Mouse (Mus musculus) Patski (cell line): ENCODE measurements around the gene Ube2d3. TPM values are rescaled to one million over a fixed set of nuclear protein-coding genes. Genes with fewer than 3 reads are reported as not detected.

Experiments
- ATAC-seq: fragments of 100-300 bp; one replicate; pipeline ENCODE4 v1.8.0; 2021
- CTCF ChIA-PET: fragments of 350-600 bp; sonication (Branson Sonifier 250); formaldehyde crosslinking; loops from one replicate; lab custom pipeline; 2022; ENCODE audit warnings: inconsistent platforms; lab: Charles Lee
- POLR2A ChIA-PET: fragments of 350-600 bp; sonication (Branson Sonifier 250); formaldehyde crosslinking; loops from one replicate; lab custom pipeline; 2022; ENCODE audit warnings: antibody characterized with exemption, inconsistent platforms; lab: Charles Lee
- DNase-seq: peaks from one replicate; pipeline ENCODE4 v3.0.0-alpha.2; 2011; ENCODE audit warnings: low read depth, low spot score
- H3K27me3 ChIP-seq: fragments of 371-371 bp; one replicate; pipeline ENCODE4 v1.5.1; 2021
- CTCF ChIP-seq: fragments of 100-300 bp; IDR thresholded peaks from one replicate; pipeline ENCODE4 v1.5.1; 2021
- in situ Hi-C: fragments of 300-500 bp; cut with MboI; formaldehyde crosslinking; loops from 3 replicates; pipeline ENCODE4 v1.11.1; 2018; ENCODE audit warnings: low pct_unique_long_range_greater_than_20kb, mixed read lengths
- polyA plus RNA-seq: library from polyadenylated mRNA; unstranded; gene quantifications from one replicate; pipeline ENCODE4 v1.2.3, GENCODE M21; 2021

The Ube2d3 gene
- polyA plus RNA-seq: 431 TPM

- DNase-seq (peak; percentile 99), ATAC-seq (peak; percentile 87)
- TF ChIP-seq CTCF: no peak
- in situ Hi-C loops: no loop called here
- ChIA-PET CTCF (interaction anchor here (1.6 to 4.0 kb wide), 3 partner anchors 12 to 34 kb away, joined by 5 to 13 read pairs (median 5); partner anchors contain the start of gene Cisd2), POLR2A (interaction anchor here (0.7 to 3.5 kb wide), 6 partner anchors 11 to 254 kb away, joined by 3 to 31 read pairs (median 4); partner anchors contain the start of genes Cisd2 and Nfkb1)
- no peaks in the 10 kb centered on the region for H3K27me3 ChIP-seq
Measured at GRCm38 (mm10) chr3:135437758-135438495, at the start of gene Ube2d3. Ube2d3 (plus strand) TSS chr3:135438149.

DNA sequence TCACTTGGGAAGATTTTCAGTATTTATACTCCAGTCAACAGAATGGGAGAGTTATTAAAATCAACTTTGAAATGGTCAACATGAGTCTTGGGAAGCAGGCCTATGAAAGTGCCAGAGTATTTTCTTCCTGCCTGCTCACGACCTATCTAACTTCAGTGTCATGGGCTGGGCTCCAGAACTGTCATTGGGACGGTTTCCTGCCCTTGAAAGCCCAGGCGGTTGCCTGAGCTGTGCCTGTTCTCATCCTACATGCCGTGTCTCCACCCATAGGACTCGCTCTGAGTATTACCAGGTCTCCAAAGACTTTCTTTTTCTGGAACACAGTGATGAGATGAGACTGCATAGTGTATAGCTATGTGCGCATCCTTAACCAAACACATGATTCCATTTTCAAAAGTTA lies 44.8 kb upstream of the Ube2d3 start:
- in situ Hi-C loops: no loop called here
- TF ChIP-seq CTCF: no peak
- DNase-seq: no peak

GRCm38 (mm10) chr3:135395085-135395484 lies 42.9 kb upstream of the Ube2d3 start:
- DNase-seq (no peak), ATAC-seq (no peak)
- in situ Hi-C loops: loop anchor here (5.0 kb wide), 1 partner anchor 113 kb away; the partner anchor contains the start of gene Bdh2
- POLR2A ChIA-PET: no interaction called here
- no peak for TF ChIP-seq CTCF
- CTCF ChIA-PET: interaction anchor here (1.6 kb wide), 1 partner anchor 15 kb away, joined by 4 read pairs; no protein-coding TSS in a partner anchor
- H3K27me3 ChIP-seq: no peaks in the 10 kb centered on the region

More for the DNA sequence above, 44.8 kb upstream of the Ube2d3 start:
- CTCF ChIA-PET: interaction anchor here (1.2 to 1.3 kb wide), 2 partner anchors 10 to 112 kb away, joined by 4 read pairs; partner anchors contain the start of gene Bdh2
- no peak for ATAC-seq
- POLR2A ChIA-PET: no interaction called here
- no peaks in the 10 kb centered on the region for H3K27me3 ChIP-seq

DNA sequence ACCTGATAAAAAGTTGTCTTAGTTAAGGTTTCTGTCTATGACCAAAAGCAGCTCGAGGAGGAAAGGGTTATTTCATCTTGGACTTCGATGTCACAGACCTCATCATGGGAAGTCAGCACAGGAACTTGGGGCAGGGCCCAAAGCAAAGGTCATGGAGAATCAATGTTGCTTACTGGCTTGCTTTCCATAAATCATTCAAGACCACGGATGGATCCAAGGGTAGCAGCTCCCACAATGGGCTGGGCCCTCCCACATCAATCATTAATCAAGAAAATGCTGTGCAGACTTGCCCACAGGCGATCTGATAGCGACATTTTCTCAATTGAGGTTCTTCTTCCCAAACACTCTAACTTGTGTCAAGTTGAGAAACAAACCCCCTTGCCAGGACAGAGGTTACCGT lies 41.9 kb upstream of the Ube2d3 start:
- H3K27me3 ChIP-seq: no peaks in the 10 kb centered on the region
- CTCF ChIA-PET: interaction anchor here (1.5 to 1.6 kb wide), 2 partner anchors 16 to 335 kb away, joined by 4 read pairs; no protein-coding TSS in a partner anchor
- DNase-seq (no peak), ATAC-seq (no peak)
- POLR2A ChIA-PET: no interaction called here
- no peak for TF ChIP-seq CTCF
- in situ Hi-C loops: loop anchor here (5.0 kb wide), 1 partner anchor 114 kb away; the partner anchor contains the start of gene Bdh2

DNA sequence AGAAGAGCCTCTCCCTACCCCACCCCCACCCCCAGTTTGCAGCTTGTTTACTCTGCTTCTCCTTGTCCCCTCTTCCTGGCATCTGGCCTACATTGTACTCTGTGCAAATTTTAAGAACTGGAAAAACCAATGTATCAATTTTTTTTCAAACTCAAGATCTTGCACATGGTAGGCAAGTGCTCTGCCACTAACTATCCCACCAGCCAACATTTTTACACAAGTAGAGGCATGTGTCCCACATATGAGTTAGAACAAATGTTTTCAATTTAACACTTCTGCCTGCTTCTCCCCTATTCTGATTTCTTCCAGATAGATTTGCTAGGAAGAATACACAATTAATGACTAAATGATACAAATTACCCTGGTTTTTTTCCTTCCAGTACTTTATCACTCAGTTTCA lies 40.8 kb upstream of the Ube2d3 start:
- no peak for ATAC-seq
- CTCF ChIA-PET: interaction anchor here (1.5 kb wide), 1 partner anchor 334 kb away, joined by 4 read pairs; no protein-coding TSS in a partner anchor
- POLR2A ChIA-PET: no interaction called here
- DNase-seq: no peak
- in situ Hi-C loops: loop anchor here (5.0 kb wide), 1 partner anchor 115 kb away; the partner anchor contains the start of gene Bdh2
- H3K27me3 ChIP-seq: no peaks in the 10 kb centered on the region
- TF ChIP-seq CTCF: no peak

GRCm38 (mm10) chr3:135402201-135402658 lies 35.7 kb upstream of the Ube2d3 start:
- ATAC-seq: peak; percentile 81
- peak; percentile 98 for TF ChIP-seq CTCF
- CTCF ChIA-PET: interaction anchor here (0.9 to 5.0 kb wide), 17 partner anchors 12 to 331 kb away, joined by 3 to 31 read pairs (median 4); partner anchors contain the start of gene Bdh2
- no peaks in the 10 kb centered on the region for H3K27me3 ChIP-seq
- POLR2A ChIA-PET: interaction anchor here (1.4 kb wide), 1 partner anchor 18 kb away, joined by 4 read pairs; no protein-coding TSS in a partner anchor
- peak; percentile 46 for DNase-seq
- in situ Hi-C loops: loop anchor here (5.0 kb wide), 2 partner anchors 105 to 330 kb away; no protein-coding TSS in a partner anchor

DNA sequence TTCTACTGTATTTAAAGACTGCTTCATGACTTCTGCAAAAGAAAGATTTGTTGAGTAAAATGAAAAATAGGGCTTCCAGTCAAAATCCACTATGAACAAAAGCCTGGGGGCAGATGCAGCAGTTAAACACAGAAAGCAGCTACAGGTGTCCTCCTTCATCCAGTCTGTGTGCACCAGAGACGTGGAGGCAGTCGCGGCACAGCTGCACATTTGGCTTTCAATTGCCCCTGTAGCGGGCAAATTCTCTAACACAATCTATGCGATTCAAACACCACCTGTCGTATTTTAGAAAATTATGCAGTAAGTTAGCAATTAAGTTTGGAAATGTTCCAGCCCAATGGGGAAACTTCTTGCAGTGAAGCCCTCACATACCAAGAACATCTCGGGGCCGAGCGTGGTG lies 34.7 kb upstream of the Ube2d3 start:
- no peaks in the 10 kb centered on the region for H3K27me3 ChIP-seq
- POLR2A ChIA-PET: interaction anchor here (1.1 to 1.5 kb wide), 2 partner anchors 18 to 109 kb away, joined by 5 to 11 read pairs; no protein-coding TSS in a partner anchor
- DNase-seq: no peak
- in situ Hi-C loops: loop anchor here (5.0 kb wide), 2 partner anchors 104 to 329 kb away; no protein-coding TSS in a partner anchor
- TF ChIP-seq CTCF: no peak
- ATAC-seq: no peak
- CTCF ChIA-PET: interaction anchor here (0.8 to 5.0 kb wide), 19 partner anchors 11 to 330 kb away, joined by 3 to 31 read pairs (median 5); partner anchors contain the start of genes Bdh2, Manba and Ube2d3

- ChIA-PET POLR2A (interaction anchor here (1.1 to 1.5 kb wide), 2 partner anchors 17 to 108 kb away, joined by 5 to 11 read pairs; no protein-coding TSS in a partner anchor), CTCF (interaction anchor here (0.9 to 5.0 kb wide), 25 partner anchors 10 to 330 kb away, joined by 3 to 31 read pairs (median 5); partner anchors contain the start of genes Bdh2, Cisd2, Manba and Ube2d3)
- no peaks in the 10 kb centered on the region for H3K27me3 ChIP-seq
- TF ChIP-seq CTCF: peak; percentile 68
- ATAC-seq (no peak), DNase-seq (no peak)
- in situ Hi-C loops: loop anchor here (5.0 kb wide), 2 partner anchors 103 to 328 kb away; no protein-coding TSS in a partner anchor
Measured at GRCm38 (mm10) chr3:135403856-135404255, 34.1 kb upstream of the Ube2d3 start.

GRCm38 (mm10) chr3:135404599-135404998 lies 33.4 kb upstream of the Ube2d3 start:
- in situ Hi-C loops: loop anchor here (5.0 kb wide), 2 partner anchors 103 to 328 kb away; no protein-coding TSS in a partner anchor
- CTCF ChIA-PET: interaction anchor here (0.7 to 5.0 kb wide), 21 partner anchors 10 to 326 kb away, joined by 3 to 31 read pairs (median 5); partner anchors contain the start of genes Bdh2, Cisd2, Manba and Ube2d3
- DNase-seq (peak; percentile 73), ATAC-seq (peak; percentile 83)
- peak; percentile 67 for TF ChIP-seq CTCF
- POLR2A ChIA-PET: interaction anchor here (0.7 to 1.0 kb wide), 2 partner anchors 301 to 323 kb away, joined by 3 read pairs; no protein-coding TSS in a partner anchor
- H3K27me3 ChIP-seq: no peaks in the 10 kb centered on the region
